Mouse (Mus musculus): ENCODE results near the gene Cela3b. TPM values are rescaled to one million over a fixed set of nuclear protein-coding genes. Genes with fewer than 3 reads are reported as not detected.

The Cela3b gene
- polyA plus RNA-seq, 1 experiment from 2014 or later: not detected

GRCm38 (mm10) chr4:137391287-137391686 is 39.1 kb downstream of the Cela3b start:
- no peak overlapping the region for H3K4me3 ChIP-seq (ENCODE audit: low read depth, low read length)
- no peaks in the 10 kb centered on the region for H3K27me3 ChIP-seq (ENCODE audit: control insufficient read depth, insufficient read depth, low read length)
- peaks cover 4% of the 10 kb centered on the region; the same call in 1 of the 2 replicates for H3K4me1 ChIP-seq (ENCODE audit: control insufficient read depth, insufficient read depth, low read length)
- no peak overlapping the region for H3K4me2 ChIP-seq (ENCODE audit: low read depth, severe bottlenecking)
- no peaks in the 10 kb centered on the region for H3K9me3 ChIP-seq (ENCODE audit: control insufficient read depth, low read length)
- WGBS: 93% methylated on average over 3 of the region's 3 CpGs
- H3K9ac ChIP-seq (ENCODE audit: low read length): no peak overlapping the region
- no peaks in the 10 kb centered on the region for H3K36me3 ChIP-seq (ENCODE audit: control insufficient read depth, insufficient read depth, low read length)
- DNase-seq (ENCODE audit: low spot score) (no peak), ATAC-seq (ENCODE audit: insufficient number of reproducible peaks, low FRiP score, low TSS enrichment, low read depth) (no peak)
- no peak overlapping the region for H3K27ac ChIP-seq (replicated peaks; ENCODE audit: low read depth, low read length)

- Histone ChIP-seq H3K9me3 (ENCODE audit: control insufficient read depth, low read length) (no peaks in the 10 kb centered on the region), H3K27ac (replicated peaks; ENCODE audit: low read depth, low read length) (no peak overlapping the region), H3K27me3 (ENCODE audit: control insufficient read depth, insufficient read depth, low read length) (no peaks in the 10 kb centered on the region), H3K9ac (ENCODE audit: low read length) (no peak overlapping the region), H3K4me1 (ENCODE audit: control insufficient read depth, insufficient read depth, low read length) (peaks cover 4% of the 10 kb centered on the region; the same call in 1 of the 2 replicates), H3K4me3 (ENCODE audit: low read depth, low read length) (no peak overlapping the region), H3K4me2 (ENCODE audit: low read depth, severe bottlenecking) (no peak overlapping the region), H3K36me3 (ENCODE audit: control insufficient read depth, insufficient read depth, low read length) (no peaks in the 10 kb centered on the region)
- 87% methylated on average over 4 of the region's 4 CpGs for WGBS
- DNase-seq (ENCODE audit: low spot score) (no peak), ATAC-seq (ENCODE audit: insufficient number of reproducible peaks, low FRiP score, low TSS enrichment, low read depth) (no peak)
Observed at GRCm38 (mm10) chr4:137390196-137390595, 40.1 kb downstream of the Cela3b start.

- Histone ChIP-seq H3K9me3 (ENCODE audit: control insufficient read depth, low read length) (no peaks in the 10 kb centered on the region), H3K4me3 (ENCODE audit: low read depth, low read length) (peak overlapping the region; percentile 84), H3K4me2 (ENCODE audit: low read depth, severe bottlenecking) (peak overlapping the region; percentile 80), H3K27me3 (ENCODE audit: control insufficient read depth, insufficient read depth, low read length) (no peaks in the 10 kb centered on the region), H3K4me1 (ENCODE audit: control insufficient read depth, insufficient read depth, low read length) (peaks cover 4% of the 10 kb centered on the region; the same call in 1 of the 2 replicates), H3K36me3 (ENCODE audit: control insufficient read depth, insufficient read depth, low read length) (no peaks in the 10 kb centered on the region), H3K27ac (replicated peaks; ENCODE audit: low read depth, low read length) (no peak overlapping the region), H3K9ac (ENCODE audit: low read length) (no peak overlapping the region)
- DNase-seq (ENCODE audit: low spot score): no peak
- no peak for ATAC-seq (ENCODE audit: insufficient number of reproducible peaks, low FRiP score, low TSS enrichment, low read depth)
- WGBS: 58% methylated on average over 6 of the region's 6 CpGs
Observed at GRCm38 (mm10) chr4:137388983-137389382, 41.4 kb downstream of the Cela3b start.

- peak overlapping the region; percentile 91 for H3K9ac ChIP-seq (ENCODE audit: low read length)
- 1% methylated on average over 46 of the region's 46 CpGs for WGBS
- ATAC-seq (ENCODE audit: insufficient number of reproducible peaks, low FRiP score, low TSS enrichment, low read depth) (peak; percentile 77), DNase-seq (ENCODE audit: low spot score) (peak; percentile 91)
- H3K27ac ChIP-seq (replicated peaks; ENCODE audit: low read depth, low read length): peak overlapping the region; percentile 88
- H3K4me3 ChIP-seq (ENCODE audit: low read depth, low read length): peak overlapping the region; percentile 84
- H3K4me2 ChIP-seq (ENCODE audit: low read depth, severe bottlenecking): peak overlapping the region; percentile 80
- no peaks in the 10 kb centered on the region for H3K27me3 ChIP-seq (ENCODE audit: control insufficient read depth, insufficient read depth, low read length)
- no peaks in the 10 kb centered on the region for H3K36me3 ChIP-seq (ENCODE audit: control insufficient read depth, insufficient read depth, low read length)
- no peaks in the 10 kb centered on the region for H3K9me3 ChIP-seq (ENCODE audit: control insufficient read depth, low read length)
- H3K4me1 ChIP-seq (ENCODE audit: control insufficient read depth, insufficient read depth, low read length): peaks cover 4% of the 10 kb centered on the region; the same call in 1 of the 2 replicates
Observed at GRCm38 (mm10) chr4:137388059-137388794, 42.1 kb downstream of the Cela3b start.

GRCm38 (mm10) chr4:137387482-137388058 is 42.8 kb downstream of the Cela3b start:
- Histone ChIP-seq H3K27me3 (ENCODE audit: control insufficient read depth, insufficient read depth, low read length) (no peaks in the 10 kb centered on the region), H3K9ac (ENCODE audit: low read length) (peak overlapping the region; percentile 91), H3K9me3 (ENCODE audit: control insufficient read depth, low read length) (no peaks in the 10 kb centered on the region), H3K4me1 (ENCODE audit: control insufficient read depth, insufficient read depth, low read length) (peaks cover 4% of the 10 kb centered on the region; the same call in 1 of the 2 replicates), H3K4me3 (ENCODE audit: low read depth, low read length) (peak overlapping the region; percentile 84), H3K36me3 (ENCODE audit: control insufficient read depth, insufficient read depth, low read length) (no peaks in the 10 kb centered on the region), H3K27ac (replicated peaks; ENCODE audit: low read depth, low read length) (peak overlapping the region; percentile 88), H3K4me2 (ENCODE audit: low read depth, severe bottlenecking) (peak overlapping the region; percentile 80)
- ATAC-seq (ENCODE audit: insufficient number of reproducible peaks, low FRiP score, low TSS enrichment, low read depth): no peak
- 2% methylated on average over 20 of the region's 20 CpGs for WGBS
- DNase-seq (ENCODE audit: low spot score): no peak

- WGBS: 29% methylated on average over 14 of the region's 16 CpGs
- no peaks in the 10 kb centered on the region for H3K9me3 ChIP-seq (ENCODE audit: control insufficient read depth, low read length)
- H3K9ac ChIP-seq (ENCODE audit: low read length): no peak overlapping the region
- H3K36me3 ChIP-seq (ENCODE audit: control insufficient read depth, insufficient read depth, low read length): no peaks in the 10 kb centered on the region
- DNase-seq (ENCODE audit: low spot score): peak; percentile 38
- no peak overlapping the region for H3K4me3 ChIP-seq (ENCODE audit: low read depth, low read length)
- H3K4me1 ChIP-seq (ENCODE audit: control insufficient read depth, insufficient read depth, low read length): peaks cover 5% of the 10 kb centered on the region; the same call in 1 of the 2 replicates
- ATAC-seq (ENCODE audit: insufficient number of reproducible peaks, low FRiP score, low TSS enrichment, low read depth): no peak
- no peak overlapping the region for H3K27ac ChIP-seq (replicated peaks; ENCODE audit: low read depth, low read length)
- no peaks in the 10 kb centered on the region for H3K27me3 ChIP-seq (ENCODE audit: control insufficient read depth, insufficient read depth, low read length)
- H3K4me2 ChIP-seq (ENCODE audit: low read depth, severe bottlenecking): 0 out of 2 replicates have a peak overlapping the region, but pooled peaks have one; percentile 7
Observed at GRCm38 (mm10) chr4:137380702-137381605, 49.4 kb downstream of the Cela3b start.

DNA sequence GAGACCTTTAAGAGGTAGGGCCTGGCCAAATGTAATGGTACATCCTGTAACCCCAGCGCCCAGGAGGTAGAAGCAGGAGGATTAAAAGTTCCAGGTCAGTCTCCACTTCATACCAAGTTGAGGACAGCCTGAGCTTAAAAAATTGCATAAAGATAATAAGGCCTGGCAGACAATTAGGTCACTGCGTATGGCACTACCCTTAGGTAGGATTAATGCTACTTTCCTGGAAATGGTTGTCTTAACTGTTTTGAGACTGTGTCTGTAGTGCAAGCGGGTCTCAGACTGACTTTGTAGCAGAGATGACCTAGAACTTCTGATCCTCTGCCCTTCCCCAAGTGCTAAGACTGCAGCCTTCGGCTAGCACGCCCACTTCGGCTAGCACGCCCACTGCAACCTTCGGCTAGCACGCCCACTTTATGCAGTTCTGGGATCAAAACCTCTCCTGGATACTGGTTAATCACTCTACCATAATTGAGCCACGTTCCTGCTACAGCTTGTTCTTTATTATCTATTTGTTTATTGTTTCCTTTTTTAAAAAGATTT is 50.6 kb downstream of the Cela3b start:
- 86% methylated on average over 10 of the region's 10 CpGs for WGBS
- H3K4me3 ChIP-seq (ENCODE audit: low read depth, low read length): no peak overlapping the region
- no peak overlapping the region for H3K4me2 ChIP-seq (ENCODE audit: low read depth, severe bottlenecking)
- DNase-seq (ENCODE audit: low spot score) (no peak), ATAC-seq (ENCODE audit: insufficient number of reproducible peaks, low FRiP score, low TSS enrichment, low read depth) (no peak)
- no peaks in the 10 kb centered on the region for H3K9me3 ChIP-seq (ENCODE audit: control insufficient read depth, low read length)
- no peak overlapping the region for H3K27ac ChIP-seq (replicated peaks; ENCODE audit: low read depth, low read length)
- H3K9ac ChIP-seq (ENCODE audit: low read length): no peak overlapping the region
- H3K27me3 ChIP-seq (ENCODE audit: control insufficient read depth, insufficient read depth, low read length): no peaks in the 10 kb centered on the region
- H3K4me1 ChIP-seq (ENCODE audit: control insufficient read depth, insufficient read depth, low read length): peaks cover 11% of the 10 kb centered on the region; the same call in 1 of the 2 replicates
- H3K36me3 ChIP-seq (ENCODE audit: control insufficient read depth, insufficient read depth, low read length): no peaks in the 10 kb centered on the region

DNA sequence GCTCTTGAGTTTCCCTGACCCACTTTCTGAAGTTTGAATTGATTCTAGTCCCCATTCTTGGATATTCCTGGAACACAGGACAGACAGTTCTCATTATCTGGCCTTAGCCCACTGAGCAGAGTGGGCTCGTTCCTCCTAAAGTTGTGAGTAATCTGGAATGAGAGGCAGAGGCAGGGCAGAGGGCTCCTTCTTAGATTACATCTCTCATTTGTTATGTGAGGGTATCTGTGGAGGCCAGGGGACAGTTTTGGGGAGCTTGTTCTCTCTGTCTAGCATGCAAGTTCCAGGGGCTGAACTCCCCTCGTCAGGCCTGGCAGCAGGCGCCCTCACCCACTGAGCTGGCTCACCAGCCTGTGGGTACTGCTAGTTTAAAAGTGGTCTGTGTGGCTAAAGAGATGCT is 51.3 kb downstream of the Cela3b start:
- Histone ChIP-seq H3K9me3 (ENCODE audit: control insufficient read depth, low read length) (no peaks in the 10 kb centered on the region), H3K27ac (replicated peaks; ENCODE audit: low read depth, low read length) (no peak overlapping the region), H3K4me1 (ENCODE audit: control insufficient read depth, insufficient read depth, low read length) (peaks cover 11% of the 10 kb centered on the region; the same call in 1 of the 2 replicates), H3K9ac (ENCODE audit: low read length) (no peak overlapping the region), H3K4me3 (ENCODE audit: low read depth, low read length) (no peak overlapping the region), H3K27me3 (ENCODE audit: control insufficient read depth, insufficient read depth, low read length) (no peaks in the 10 kb centered on the region), H3K4me2 (ENCODE audit: low read depth, severe bottlenecking) (no peak overlapping the region), H3K36me3 (ENCODE audit: control insufficient read depth, insufficient read depth, low read length) (no peaks in the 10 kb centered on the region)
- ATAC-seq (ENCODE audit: insufficient number of reproducible peaks, low FRiP score, low TSS enrichment, low read depth): no peak
- 81% methylated on average over 3 of the region's 3 CpGs for WGBS
- no peak for DNase-seq (ENCODE audit: low spot score)
